Mouse (Mus musculus): Measurements from ENCODE around the gene Tnik. TPM values are rescaled to one million over a fixed set of nuclear protein-coding genes. Genes with fewer than 3 reads are reported as not detected.

The Tnik gene
- polyA plus RNA-seq, 1 experiment from 2014 or later: 26.1 TPM

DNA sequence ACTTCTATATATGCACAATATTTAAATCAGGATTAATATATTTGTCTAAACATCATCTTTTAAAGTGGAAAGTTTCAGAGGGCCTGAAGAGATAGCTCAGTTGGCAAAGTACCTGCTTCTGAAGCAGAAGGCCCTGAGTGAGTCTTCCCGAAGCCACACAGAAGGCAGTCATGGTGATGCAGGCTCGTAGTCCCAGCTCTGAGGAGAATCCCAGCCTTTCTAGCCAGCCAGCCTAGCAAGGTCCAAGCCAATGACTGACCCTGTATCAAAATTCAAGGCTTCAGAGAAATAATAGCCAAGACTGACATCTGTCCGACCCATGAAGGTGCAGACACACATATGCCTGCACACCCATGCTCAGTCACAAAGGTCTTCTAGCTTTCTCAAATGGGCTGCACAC is 279.9 kb downstream of the Tnik start:
- DNase-seq (ENCODE audit: low spot score): no peak

DNA sequence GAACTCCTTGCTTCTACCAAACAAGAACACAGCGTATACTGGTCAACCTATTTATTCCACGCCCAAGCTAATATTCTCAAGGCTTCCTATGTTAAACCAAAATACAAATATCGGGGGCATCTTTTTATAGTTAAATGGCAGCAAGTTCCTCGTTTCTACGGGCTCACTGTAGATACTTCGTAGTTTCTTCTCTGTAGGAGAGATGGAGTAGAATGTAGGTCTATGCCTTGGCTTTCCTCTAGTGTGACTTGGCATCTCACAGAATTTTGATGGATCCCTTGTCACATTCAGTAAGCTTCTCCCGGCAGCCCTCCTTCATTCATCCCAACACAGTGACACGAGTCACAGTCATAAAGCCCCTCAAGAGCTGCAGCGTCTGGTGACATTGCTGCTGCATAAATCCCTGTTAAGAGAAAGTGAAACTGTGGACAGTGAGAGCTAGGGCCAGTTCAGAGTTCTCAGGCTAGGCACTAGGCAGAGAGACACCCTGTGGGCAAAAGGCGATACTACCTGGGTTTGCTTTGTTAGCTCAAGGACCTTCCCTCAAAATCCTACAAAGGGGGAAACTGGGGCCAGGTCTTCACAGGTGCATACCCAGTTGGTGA is 280.5 kb downstream of the Tnik start:
- DNase-seq (ENCODE audit: low spot score): peak; percentile 19

DNA sequence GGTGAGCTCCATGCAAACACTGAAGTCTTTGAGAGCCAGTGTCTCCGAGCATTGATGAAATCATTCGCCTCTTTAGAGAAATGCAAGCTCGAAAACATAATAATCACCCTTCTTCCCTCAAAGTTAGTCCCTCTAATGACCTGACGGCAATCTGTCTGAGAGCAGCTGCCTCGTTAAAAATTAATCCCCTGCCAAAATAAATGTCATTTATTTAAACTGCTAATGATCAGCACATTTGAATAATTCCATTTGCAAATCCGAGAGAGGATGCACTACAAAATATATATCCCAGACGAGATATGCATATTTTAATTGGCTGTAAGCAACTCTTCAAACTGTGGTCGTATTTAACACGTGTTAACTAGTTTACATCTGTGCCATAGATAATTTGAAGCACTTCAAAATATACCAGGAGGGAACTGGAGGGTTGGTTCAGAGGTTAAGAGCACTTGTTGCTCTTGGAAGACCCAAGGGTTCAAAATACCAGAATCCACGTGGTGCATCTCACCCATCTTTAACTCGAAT is 281.4 kb downstream of the Tnik start:
- no peak for DNase-seq (ENCODE audit: low spot score)

DNA sequence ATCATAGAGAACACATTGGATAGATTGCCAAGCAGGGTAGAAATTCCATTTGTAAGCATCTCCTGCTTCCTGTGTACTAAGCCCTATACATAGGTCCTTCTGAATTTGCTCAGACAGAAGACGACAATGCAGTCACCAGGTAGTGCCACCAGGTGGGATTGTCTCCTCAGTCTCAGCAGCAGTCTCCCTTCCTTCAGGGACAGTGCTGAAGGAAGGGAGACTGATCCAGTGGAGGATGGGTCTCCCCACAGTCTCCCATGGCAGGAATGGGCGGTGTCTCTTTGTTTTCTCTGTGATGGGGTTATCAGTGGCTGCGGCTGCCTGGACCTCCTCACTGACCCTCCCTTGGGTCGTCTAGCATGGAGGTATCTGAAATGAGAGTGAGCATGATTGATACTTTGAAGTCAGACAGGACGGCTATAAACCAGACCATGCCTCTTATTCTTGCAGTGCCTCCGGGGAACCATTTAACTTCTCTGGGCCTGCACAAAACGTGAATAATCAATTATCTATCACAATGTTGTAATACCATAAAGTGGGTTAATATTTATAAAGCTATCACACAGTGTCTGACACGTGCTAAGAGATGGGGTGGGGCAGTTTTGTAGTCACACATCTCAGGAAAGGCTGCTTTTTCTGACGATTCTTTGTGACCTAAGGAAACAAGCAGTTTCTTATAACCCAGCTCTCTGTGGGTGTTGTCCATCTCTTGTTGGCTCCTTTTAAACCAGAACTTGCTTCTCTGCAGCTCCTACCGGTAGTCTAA is 285.1 kb downstream of the Tnik start:
- DNase-seq (ENCODE audit: low spot score): no peak

DNA sequence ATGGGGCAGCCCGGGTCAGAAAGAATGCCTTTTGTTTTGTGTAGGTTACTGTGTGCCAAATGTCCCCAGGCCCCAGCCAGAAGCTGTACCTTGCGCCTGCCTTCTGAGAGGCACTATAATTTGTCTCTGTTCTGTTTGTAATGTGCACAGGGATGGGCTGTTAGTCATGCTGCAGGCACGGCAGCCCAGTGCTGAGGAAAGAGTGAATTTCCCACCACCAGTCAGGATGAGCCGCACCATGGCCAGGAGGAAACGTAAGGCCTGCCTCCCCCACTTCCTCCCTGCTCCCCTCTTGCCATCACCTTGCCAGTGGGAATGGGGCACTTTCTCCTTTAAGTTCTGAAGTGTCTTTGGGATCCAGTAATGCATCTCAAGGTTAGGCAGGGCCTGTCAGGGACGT is 286.4 kb downstream of the Tnik start:
- no peak for DNase-seq (ENCODE audit: low spot score)

DNA sequence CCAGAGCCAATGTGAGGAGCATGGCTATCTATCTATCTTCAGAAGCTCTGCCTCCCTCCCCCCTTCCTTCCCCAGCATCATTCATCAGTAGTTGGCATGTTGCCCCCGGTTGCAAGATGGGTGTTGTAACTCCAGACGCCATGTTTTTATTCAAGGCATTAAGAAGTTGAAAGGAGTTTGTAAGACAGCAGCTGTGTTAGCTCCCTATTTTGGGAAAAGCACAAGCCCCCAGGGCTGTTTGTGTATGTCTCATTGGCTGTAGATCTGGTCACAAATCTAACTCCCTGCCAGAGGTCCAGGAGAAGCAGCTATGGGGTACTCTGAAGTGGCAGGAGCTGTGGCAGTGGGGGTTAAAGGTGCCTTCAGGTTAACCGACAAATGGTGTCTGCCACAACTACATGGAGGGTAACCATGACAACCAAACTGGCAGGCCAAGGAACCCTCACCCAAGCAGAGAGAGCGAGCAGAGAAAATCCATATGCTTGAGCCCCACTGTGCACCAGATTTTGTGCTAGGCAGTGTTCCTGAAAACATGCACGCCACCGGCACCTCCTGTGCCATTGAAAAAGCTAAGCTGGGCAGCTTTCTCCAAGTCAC is 287.6 kb downstream of the Tnik start:
- DNase-seq (ENCODE audit: low spot score): no peak

DNA sequence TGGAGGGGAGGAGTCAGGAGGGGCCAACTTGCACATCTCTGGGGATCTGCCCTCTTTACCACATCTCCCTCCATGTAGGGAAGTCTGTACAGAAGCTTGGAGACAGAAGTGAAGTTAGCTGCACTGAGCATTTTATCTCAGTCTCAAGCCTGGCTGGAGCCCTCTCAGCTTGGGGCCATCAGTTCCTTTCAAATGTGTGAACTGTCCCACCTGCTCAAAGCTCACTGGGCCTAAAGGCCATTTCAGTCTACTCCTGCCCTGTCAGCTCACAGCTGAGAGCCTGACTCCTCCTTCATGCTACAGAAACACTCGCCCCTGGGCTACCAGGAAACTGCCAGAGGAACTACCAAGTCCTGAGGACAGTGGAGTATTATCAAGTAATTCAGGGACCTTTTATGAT is 288.7 kb downstream of the Tnik start:
- DNase-seq (ENCODE audit: low spot score): no peak

DNA sequence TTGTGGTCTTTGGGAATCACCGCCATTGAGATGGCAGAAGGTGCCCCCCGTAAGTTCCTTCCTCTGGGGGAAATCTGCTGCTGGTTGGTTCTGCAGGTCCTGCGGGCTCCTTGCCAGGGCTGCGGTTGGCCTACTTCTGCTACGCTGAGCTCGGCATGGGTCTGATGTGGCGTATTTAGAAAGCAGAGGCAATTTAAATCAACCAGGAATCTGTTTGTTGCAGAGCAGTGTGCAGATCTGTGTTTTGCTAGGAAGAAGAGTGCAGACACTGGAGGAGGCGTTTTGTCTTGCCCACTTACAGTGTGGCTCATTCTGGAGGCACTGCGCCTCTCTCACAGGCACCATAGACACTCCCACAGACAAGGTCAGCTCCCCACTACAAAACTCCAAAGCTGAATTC is 291.9 kb downstream of the Tnik start:
- peak; percentile 31 for DNase-seq (ENCODE audit: low spot score)

DNA sequence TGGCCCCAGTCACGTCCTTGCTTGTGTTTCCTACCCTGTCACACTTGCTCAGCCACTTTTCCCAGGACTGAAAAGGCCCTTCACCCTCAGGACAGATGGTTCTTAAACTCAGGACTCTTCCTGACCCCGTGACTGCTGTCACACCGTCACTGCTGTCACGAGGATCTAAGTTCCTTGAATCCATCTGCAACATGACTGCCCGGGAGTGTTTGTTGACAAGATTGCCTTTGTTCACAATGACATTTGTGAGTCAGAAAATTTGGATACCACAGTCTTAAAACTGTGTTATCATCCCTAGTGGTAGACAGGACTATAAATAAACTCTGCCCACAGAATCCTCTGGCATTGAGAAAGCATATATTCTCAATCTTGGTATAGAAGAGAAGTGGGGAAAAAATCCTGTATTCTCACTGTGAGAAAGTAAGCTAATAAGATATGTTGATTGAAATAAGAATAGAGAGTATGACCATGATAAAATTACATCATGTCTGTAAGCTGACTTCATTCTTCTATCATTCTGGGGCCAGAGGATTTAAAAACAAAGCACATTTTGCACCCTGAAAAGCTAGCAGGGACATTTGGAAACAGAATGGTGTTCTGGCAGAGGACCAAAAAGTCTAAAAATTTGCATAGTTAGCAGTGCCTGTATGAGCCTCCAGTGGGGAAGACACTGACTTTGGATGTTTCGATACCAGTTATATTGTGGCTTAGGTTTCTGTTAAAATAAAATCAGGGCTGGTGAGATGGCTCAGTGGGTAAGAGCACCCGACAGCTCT is 293.0 kb downstream of the Tnik start:
- DNase-seq (ENCODE audit: low spot score): no peak

DNA sequence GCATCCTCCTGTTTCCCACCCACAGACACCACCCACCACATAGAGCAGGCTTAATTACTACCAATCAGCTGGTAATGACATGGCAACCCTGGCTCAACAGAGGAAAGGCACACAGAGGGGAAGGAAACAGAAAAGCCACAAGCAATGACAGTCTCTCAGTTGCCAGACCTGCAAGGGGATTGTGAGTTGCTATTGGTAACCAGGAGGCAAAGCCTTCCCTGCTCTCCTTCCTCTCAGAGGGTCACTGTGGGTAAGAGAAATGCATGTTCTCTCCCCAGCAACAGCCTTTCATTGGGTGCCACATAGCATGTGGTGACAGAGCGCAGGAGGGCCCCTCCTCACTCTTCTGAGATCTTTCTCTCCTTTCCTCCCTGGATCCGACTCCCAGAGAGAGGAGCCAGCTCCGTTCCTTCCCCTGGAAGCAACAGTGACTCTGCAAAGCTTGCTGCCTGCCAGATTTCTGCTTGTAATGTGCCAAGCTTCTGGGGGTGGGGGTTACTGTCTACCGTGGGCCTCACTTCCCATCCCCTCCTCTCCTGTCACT is 295.4 kb downstream of the Tnik start:
- DNase-seq (ENCODE audit: low spot score): no peak

DNA sequence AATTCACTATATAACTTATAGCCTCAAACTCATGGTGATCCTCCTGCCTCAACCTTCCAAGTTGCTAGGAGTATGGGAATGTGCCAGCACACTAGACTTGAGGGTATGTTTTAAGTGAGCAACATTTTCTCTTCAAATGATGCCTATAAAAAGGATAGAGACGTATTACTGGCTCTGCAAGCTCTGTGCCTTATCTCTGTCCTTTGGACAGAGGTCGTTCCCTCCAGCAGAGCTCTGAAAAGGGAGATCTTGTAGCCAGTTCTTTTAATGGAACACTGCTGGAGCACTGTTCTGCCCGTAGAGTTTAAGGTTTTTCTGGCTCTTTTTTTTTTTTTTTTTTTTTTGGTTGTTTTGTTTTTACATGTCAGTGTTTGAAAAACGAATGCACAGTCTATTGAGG is 298.4 kb downstream of the Tnik start:
- DNase-seq (ENCODE audit: low spot score): no peak

DNA sequence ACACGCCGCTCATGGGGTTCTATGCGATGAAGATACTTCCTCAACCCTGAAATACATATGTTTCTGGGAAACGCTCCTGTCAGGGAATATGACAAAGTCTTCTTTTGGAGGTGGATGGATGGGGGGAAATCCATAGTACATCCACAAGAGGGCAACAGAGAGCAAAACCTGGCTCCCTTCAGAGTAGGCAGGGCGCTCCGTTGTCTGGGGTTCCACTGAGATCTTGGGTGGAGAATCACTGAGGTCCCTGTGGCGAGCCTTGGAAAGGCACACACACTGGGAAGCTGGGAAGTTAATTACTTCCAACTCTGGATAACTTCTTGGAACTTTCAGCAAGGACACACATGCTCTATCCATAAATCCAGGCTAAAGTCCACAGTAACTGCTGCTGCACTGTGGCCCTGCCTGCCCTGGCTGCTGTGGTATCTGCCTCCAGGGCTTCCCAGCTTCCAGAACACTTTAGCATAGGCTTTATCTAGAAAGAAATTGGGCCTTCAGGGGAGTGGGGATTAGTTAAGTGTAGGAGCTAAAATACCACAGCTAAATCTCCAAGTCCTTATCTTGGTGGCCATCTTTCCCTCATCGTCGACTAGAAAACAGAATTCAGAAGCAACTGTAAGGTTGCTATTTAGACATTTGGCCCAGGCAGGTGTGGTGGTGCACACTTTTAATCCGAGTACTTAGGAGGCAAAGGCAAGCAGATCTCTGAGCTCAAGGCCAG is 299.8 kb downstream of the Tnik start:
- DNase-seq (ENCODE audit: low spot score): peak; percentile 26

DNA sequence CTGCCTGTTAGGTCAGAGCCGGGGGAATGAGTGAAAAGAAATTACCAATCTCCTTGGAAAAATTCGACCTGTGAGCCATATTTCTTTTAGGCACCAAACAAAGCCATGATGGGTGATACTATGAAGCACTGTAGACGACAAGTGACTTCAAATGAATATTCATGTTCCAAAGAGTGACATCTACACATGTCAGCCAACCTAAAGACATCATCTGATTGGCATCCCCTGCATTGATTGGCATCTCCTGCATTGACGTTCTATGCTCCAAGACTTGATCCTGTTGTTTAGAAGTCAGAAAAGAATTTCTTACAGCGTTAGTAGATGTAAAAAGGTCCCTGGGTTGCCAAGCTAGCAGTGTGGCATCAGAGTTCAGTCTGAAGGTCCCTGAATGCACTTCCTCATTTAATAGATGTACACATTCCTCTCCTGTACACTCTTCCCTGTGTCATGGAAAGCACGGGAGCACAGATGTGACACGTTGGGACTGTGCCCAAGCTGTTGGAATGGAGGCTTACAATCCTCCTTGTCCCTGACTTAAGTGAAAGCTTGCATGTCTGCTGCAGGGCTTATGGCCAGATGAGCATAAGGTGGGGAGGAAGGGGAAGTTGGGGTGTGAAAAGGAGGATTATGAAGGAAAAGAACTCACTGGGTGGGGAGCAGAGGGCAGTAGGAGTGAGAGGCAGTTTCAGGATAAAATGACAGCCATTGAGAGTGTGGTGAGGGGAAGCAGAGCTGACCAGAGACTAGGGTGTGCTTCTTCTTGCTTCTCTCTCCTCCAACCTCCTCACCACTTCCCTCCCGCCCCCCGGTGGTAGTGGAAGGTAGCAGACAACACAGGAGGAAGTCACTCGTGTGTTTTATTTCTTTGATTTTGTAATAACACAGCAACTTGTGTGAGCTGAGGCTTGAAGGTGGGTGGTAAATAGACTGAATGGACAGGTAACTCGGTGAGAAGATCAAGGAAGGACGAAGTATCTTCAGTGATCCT is 301.6 kb downstream of the Tnik start:
- DNase-seq (ENCODE audit: low spot score): no peak

DNA sequence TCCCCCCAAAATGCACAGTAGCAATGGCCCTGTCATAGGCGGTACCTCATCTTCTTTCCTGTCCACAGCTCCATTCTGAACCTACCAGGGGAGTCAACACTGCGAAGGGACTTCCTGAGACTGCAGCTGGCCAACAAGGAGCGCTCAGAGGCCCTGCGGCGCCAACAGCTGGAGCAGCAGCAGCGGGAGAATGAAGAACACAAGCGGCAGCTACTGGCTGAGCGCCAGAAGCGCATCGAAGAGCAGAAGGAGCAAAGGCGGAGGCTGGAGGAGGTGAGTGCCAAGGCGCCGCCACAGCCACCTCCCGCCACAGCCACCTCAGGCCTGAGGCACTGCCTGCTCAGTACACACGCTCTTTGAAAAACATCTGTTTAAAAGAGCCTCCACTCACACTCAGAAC is 314.3 kb downstream of the Tnik start:
- DNase-seq (ENCODE audit: low spot score): no peak

DNA sequence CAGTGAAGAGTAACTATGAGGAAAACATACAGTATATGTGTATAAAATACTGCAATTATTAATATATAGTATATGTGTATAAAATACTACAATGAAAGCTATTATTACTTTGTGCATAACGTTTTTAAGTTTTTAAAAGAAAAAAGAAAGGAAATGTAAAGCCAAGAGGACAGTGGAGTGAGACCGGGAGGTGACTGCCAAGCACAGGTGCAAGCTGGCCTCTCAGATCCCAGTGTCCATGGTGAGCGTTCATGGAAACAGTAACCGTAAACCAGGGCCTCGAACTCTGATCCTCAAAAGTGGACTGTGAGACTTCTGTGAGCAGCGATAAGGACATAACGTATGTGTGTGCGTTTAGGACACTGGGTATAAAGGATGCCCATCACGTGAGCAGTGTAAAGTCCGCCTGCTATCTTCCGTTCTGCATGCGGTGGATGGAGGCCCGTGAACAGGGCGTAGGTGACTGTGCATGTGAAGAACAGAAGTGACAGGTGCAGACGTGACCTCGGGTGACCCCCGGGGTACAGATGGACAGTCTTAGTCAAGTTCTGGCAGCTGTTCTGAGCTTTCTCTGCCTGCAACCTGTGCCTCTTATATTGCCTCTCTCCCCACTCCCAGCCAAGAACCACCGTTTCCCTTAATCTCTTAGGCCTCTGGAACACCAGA is 316.1 kb downstream of the Tnik start:
- DNase-seq (ENCODE audit: low spot score): no peak

DNA sequence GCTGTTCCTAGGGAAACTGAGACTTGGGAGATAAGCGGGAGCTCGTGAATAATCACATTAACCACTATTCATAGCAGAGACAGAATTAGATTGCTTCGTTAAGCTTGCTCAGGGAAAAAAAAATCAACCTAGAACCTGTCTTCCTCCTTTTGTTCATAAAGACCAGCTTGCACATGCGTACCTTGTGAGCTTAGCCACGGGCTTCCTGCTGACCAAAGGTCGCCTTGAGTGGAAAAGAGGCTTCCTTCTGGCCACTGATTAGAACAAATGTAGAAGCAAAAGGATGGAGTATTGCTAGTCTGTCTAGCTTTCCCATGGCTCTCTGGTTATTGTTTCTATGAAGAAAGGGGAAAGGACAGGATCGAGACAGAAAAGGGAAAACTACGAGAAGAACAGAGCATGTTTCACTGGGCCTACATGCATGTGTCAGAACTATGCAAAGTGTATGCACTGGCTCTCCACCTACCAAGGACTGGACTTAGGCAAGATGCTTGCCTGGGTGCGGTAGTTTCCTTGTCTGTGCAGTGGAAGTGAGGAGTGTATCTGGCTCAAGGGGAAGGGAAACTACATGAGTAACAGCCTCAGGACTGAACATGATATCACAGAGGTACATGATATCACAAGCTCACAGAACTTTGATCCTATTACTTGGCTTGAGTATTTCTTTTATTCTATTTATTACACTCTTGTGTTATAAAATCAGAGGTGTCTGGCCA is 322.9 kb downstream of the Tnik start:
- no peak for DNase-seq (ENCODE audit: low spot score)

DNA sequence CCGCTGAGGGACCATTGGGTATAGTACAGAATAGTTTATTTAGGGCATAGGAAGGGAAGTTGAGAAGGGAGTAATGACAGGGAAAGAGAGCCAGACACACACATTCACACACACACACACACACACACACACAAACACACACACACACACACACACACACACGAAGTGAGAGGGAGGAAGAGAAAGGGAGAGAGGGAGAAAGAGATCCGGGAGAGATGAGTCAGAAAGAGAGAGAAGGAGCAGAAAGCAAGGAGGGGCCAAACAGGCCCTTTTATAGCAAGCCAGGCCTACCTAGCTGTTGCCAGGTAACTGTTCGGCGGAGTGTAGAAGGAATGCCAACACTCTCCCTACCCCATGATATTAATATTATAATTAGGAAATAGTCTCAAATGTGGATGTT is 324.8 kb downstream of the Tnik start:
- no peak for DNase-seq (ENCODE audit: low spot score)

DNA sequence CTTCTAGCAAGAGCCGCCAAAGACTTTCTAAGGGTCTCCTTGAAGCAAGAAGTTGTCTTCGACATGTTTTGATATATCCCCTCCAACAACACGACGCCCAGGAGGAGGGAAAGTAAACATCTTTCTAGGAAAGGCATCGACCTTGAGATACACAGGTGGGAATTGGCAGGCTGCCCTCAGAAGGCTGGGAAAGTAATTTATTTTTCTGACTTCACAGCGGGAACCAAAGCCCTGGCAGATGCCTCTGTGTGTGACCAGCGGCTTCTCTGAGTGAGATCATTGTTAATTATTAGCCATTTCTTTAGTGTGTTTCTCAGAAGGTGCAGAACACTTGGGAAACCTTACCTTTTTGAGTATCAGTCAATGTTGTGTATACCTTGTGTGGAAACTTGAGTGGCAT is 328.3 kb downstream of the Tnik start:
- DNase-seq (ENCODE audit: low spot score): no peak

All from thymus, postnatal 0 days (tissue).